Mouse (Mus musculus) liver, embryonic 12.5 days (tissue): ENCODE data around the gene Nrd1. TPM values are rescaled to one million over a fixed set of nuclear protein-coding genes. Genes with fewer than 3 reads are reported as not detected.

Experiments
- ATAC-seq: fragments of 200-750 bp; cut with Nextera tagmentation; 2 replicates; pipeline ENCODE4 v1.8.0; 2017; ENCODE audit warnings: moderate number of reproducible peaks, mild to moderate bottlenecking, moderate library complexity
- H3K27ac ChIP-seq: fragments of 300-500 bp; sonication (generic); 2 replicates; pipeline ENCODE4 v1.5.1; 2016; ENCODE audit warnings: mild to moderate bottlenecking
- H3K27me3 ChIP-seq: fragments of 300-500 bp; sonication (generic); replicated peaks from 2 replicates; pipeline ENCODE4 v1.6.1; 2016; ENCODE audit warnings: mild to moderate bottlenecking, moderate library complexity
- H3K36me3 ChIP-seq: fragments of 300-500 bp; sonication (generic); 2 replicates; pipeline ENCODE4 v1.6.1; 2016; ENCODE audit warnings: mild to moderate bottlenecking, moderate library complexity
- H3K4me1 ChIP-seq: fragments of 300-500 bp; sonication (generic); 2 replicates; pipeline ENCODE4 v1.6.1; 2016
- H3K4me2 ChIP-seq: fragments of 300-500 bp; sonication (generic); 2 replicates; pipeline ENCODE4 v1.6.1; 2016; ENCODE audit warnings: mild to moderate bottlenecking, moderate library complexity
- H3K4me3 ChIP-seq: fragments of 300-500 bp; sonication (generic); 2 replicates; pipeline ENCODE4 v1.5.1; 2016; ENCODE audit warnings: mild to moderate bottlenecking, moderate library complexity
- H3K9ac ChIP-seq: fragments of 300-500 bp; sonication (generic); 2 replicates; pipeline ENCODE4 v1.6.1; 2016; ENCODE audit warnings: mild to moderate bottlenecking, moderate library complexity
- H3K9me3 ChIP-seq: fragments of 300-500 bp; sonication (generic); replicated peaks from 2 replicates; pipeline ENCODE4 v1.6.1; 2016; ENCODE audit warnings: mild to moderate bottlenecking, moderate library complexity
- WGBS: fragments of 180-500 bp; shearing (Covaris S2); methylation state at CpG from one replicate; pipeline ENCODE4 v1.1.7; 2016; ENCODE audit not compliant: insufficient replicate concordance; 5-methylcytosine and 5-hydroxymethylcytosine counted together
- polyA plus RNA-seq: library from polyadenylated mRNA; unstranded; fragments of >200 nt; fragmentation: Nextera tagmentation; extraction: Ambion mirVana; gene quantifications from 2 replicates; pipeline ENCODE4 v1.2.1, GENCODE M21; 2016

Nrd1 gene
- polyA plus RNA-seq, 1 experiment from 2014 or later = 56.0 TPM

GRCm38 (mm10) chr4:108990032-108990431, 10.4 kb upstream of the Nrd1 start:
- H3K4me3 ChIP-seq = no peak overlapping the region
- peak; percentile 98 for ATAC-seq
- no peaks in the 10 kb centered on the region for H3K36me3 ChIP-seq
- no peaks in the 10 kb centered on the region for H3K9me3 ChIP-seq
- no peaks in the 10 kb centered on the region for H3K27me3 ChIP-seq
- H3K27ac ChIP-seq = peak overlapping the region; percentile 78
- peak overlapping the region; percentile 32 for H3K9ac ChIP-seq
- peak overlapping the region; percentile 55 for H3K4me2 ChIP-seq
- peaks cover 23% of the 10 kb centered on the region for H3K4me1 ChIP-seq

GRCm38 (mm10) chr4:108990571-108990970, 9.9 kb upstream of the Nrd1 start:
- Histone ChIP-seq H3K9me3 (no peaks in the 10 kb centered on the region), H3K4me2 (peak overlapping the region; percentile 55), H3K9ac (peak overlapping the region; percentile 32), H3K4me3 (no peak overlapping the region), H3K36me3 (no peaks in the 10 kb centered on the region), H3K27me3 (no peaks in the 10 kb centered on the region), H3K27ac (peak overlapping the region; percentile 78), H3K4me1 (peaks cover 23% of the 10 kb centered on the region)
- 80% methylated on average over 6 of the region's 6 CpGs for WGBS
- peak; percentile 43; the same call in 1 of the 2 replicates for ATAC-seq

GRCm38 (mm10) chr4:108991811-108992210, 8.6 kb upstream of the Nrd1 start:
- Histone ChIP-seq H3K27me3 (no peaks in the 10 kb centered on the region; the same call in 1 of the 2 replicates), H3K4me2 (no peak overlapping the region), H3K9me3 (no peaks in the 10 kb centered on the region), H3K36me3 (no peaks in the 10 kb centered on the region), H3K9ac (no peak overlapping the region), H3K27ac (no peak overlapping the region), H3K4me1 (peaks cover 23% of the 10 kb centered on the region), H3K4me3 (no peak overlapping the region)
- no peak for ATAC-seq

GRCm38 (mm10) chr4:108992978-108993377, 7.5 kb upstream of the Nrd1 start:
- no peak for ATAC-seq
- Histone ChIP-seq H3K4me1 (peaks cover 19% of the 10 kb centered on the region), H3K9ac (no peak overlapping the region), H3K36me3 (no peaks in the 10 kb centered on the region), H3K9me3 (no peaks in the 10 kb centered on the region), H3K4me3 (no peak overlapping the region), H3K27me3 (no peaks in the 10 kb centered on the region; the same call in 1 of the 2 replicates), H3K27ac (no peak overlapping the region), H3K4me2 (no peak overlapping the region)
- 51% methylated on average over 2 of the region's 2 CpGs for WGBS

GRCm38 (mm10) chr4:109000961-109001360, 506 bp downstream of the Nrd1 start:
- Histone ChIP-seq H3K27me3 (no peaks in the 10 kb centered on the region; the same call in 1 of the 2 replicates), H3K4me2 (peak overlapping the region; percentile 87), H3K4me1 (peaks cover 31% of the 10 kb centered on the region), H3K4me3 (peak overlapping the region; percentile 88), H3K9me3 (no peaks in the 10 kb centered on the region), H3K9ac (peak overlapping the region; percentile 83), H3K36me3 (peaks cover 15% of the 10 kb centered on the region), H3K27ac (peak overlapping the region; percentile 93)
- 0% methylated on average over 18 of the region's 18 CpGs for WGBS
- ATAC-seq = peak; percentile 41

- Histone ChIP-seq H3K36me3 (peaks cover 24% of the 10 kb centered on the region), H3K4me1 (peaks cover 5% of the 10 kb centered on the region; the same call in 1 of the 2 replicates), H3K9ac (no peak overlapping the region), H3K27ac (no peak overlapping the region), H3K27me3 (no peaks in the 10 kb centered on the region), H3K4me3 (no peak overlapping the region), H3K4me2 (no peak overlapping the region), H3K9me3 (no peaks in the 10 kb centered on the region)
- no peak for ATAC-seq
- WGBS = 78% methylated on average over 1 of the region's 1 CpGs
Measured at GRCm38 (mm10) chr4:109008046-109008445, 7.6 kb downstream of the Nrd1 start.

GRCm38 (mm10) chr4:109014091-109014490, 13.6 kb downstream of the Nrd1 start:
- Histone ChIP-seq H3K9me3 (no peaks in the 10 kb centered on the region), H3K27ac (no peak overlapping the region), H3K9ac (no peak overlapping the region), H3K27me3 (no peaks in the 10 kb centered on the region), H3K4me2 (no peak overlapping the region), H3K36me3 (peaks cover 36% of the 10 kb centered on the region), H3K4me3 (no peak overlapping the region), H3K4me1 (no peaks in the 10 kb centered on the region)
- WGBS = 87% methylated on average over 4 of the region's 4 CpGs
- ATAC-seq = no peak

GRCm38 (mm10) chr4:109017441-109017840, 17.0 kb downstream of the Nrd1 start:
- 83% methylated on average over 7 of the region's 7 CpGs for WGBS
- no peak for ATAC-seq

GRCm38 (mm10) chr4:109019301-109019700, 18.8 kb downstream of the Nrd1 start:
- H3K27me3 ChIP-seq = no peaks in the 10 kb centered on the region
- H3K9ac ChIP-seq = no peak overlapping the region
- peaks cover 48% of the 10 kb centered on the region for H3K36me3 ChIP-seq
- no peak overlapping the region for H3K4me3 ChIP-seq
- WGBS = 73% methylated on average over 4 of the region's 4 CpGs
- no peak overlapping the region for H3K27ac ChIP-seq
- H3K4me1 ChIP-seq = no peaks in the 10 kb centered on the region
- no peak overlapping the region for H3K4me2 ChIP-seq
- no peaks in the 10 kb centered on the region for H3K9me3 ChIP-seq
- ATAC-seq = no peak

More at GRCm38 (mm10) chr4:109017441-109017840, 17.0 kb downstream of the Nrd1 start:
- Histone ChIP-seq H3K4me3 (no peak overlapping the region), H3K9me3 (no peaks in the 10 kb centered on the region), H3K9ac (no peak overlapping the region), H3K36me3 (peaks cover 44% of the 10 kb centered on the region), H3K4me2 (no peak overlapping the region), H3K27ac (no peak overlapping the region), H3K4me1 (no peaks in the 10 kb centered on the region), H3K27me3 (no peaks in the 10 kb centered on the region)

GRCm38 (mm10) chr4:109021976-109022375, 21.5 kb downstream of the Nrd1 start:
- WGBS = 64% methylated on average over 1 of the region's 1 CpGs
- Histone ChIP-seq H3K27ac (no peak overlapping the region), H3K4me1 (no peaks in the 10 kb centered on the region)

GRCm38 (mm10) chr4:109025061-109025460, 24.6 kb downstream of the Nrd1 start:
- no peak overlapping the region for H3K4me2 ChIP-seq
- H3K9me3 ChIP-seq = no peaks in the 10 kb centered on the region
- H3K4me1 ChIP-seq = peaks cover 6% of the 10 kb centered on the region; the same call in 1 of the 2 replicates
- 68% methylated on average over 3 of the region's 3 CpGs for WGBS
- no peak for ATAC-seq
- no peaks in the 10 kb centered on the region for H3K27me3 ChIP-seq
- no peak overlapping the region for H3K9ac ChIP-seq
- H3K4me3 ChIP-seq = no peak overlapping the region
- no peak overlapping the region for H3K27ac ChIP-seq
- peaks cover 60% of the 10 kb centered on the region for H3K36me3 ChIP-seq

More at GRCm38 (mm10) chr4:109021976-109022375, 21.5 kb downstream of the Nrd1 start:
- no peak for ATAC-seq
- Histone ChIP-seq H3K27me3 (no peaks in the 10 kb centered on the region), H3K9ac (no peak overlapping the region), H3K9me3 (no peaks in the 10 kb centered on the region), H3K4me3 (no peak overlapping the region), H3K4me2 (no peak overlapping the region), H3K36me3 (peaks cover 60% of the 10 kb centered on the region)

GRCm38 (mm10) chr4:109026543-109026942, 26.1 kb downstream of the Nrd1 start:
- no peak overlapping the region for H3K27ac ChIP-seq
- peaks cover 7% of the 10 kb centered on the region; the same call in 1 of the 2 replicates for H3K4me1 ChIP-seq
- no peak overlapping the region for H3K9ac ChIP-seq
- H3K4me2 ChIP-seq = no peak overlapping the region
- H3K4me3 ChIP-seq = no peak overlapping the region
- no peaks in the 10 kb centered on the region for H3K9me3 ChIP-seq
- no peaks in the 10 kb centered on the region for H3K27me3 ChIP-seq
- peaks cover 71% of the 10 kb centered on the region for H3K36me3 ChIP-seq
- ATAC-seq = no peak
- 93% methylated on average over 3 of the region's 3 CpGs for WGBS

GRCm38 (mm10) chr4:109029857-109030256, 29.4 kb downstream of the Nrd1 start:
- Histone ChIP-seq H3K36me3 (peaks cover 80% of the 10 kb centered on the region), H3K4me3 (no peak overlapping the region)

More at GRCm38 (mm10) chr4:109029857-109030256, 29.4 kb downstream of the Nrd1 start:
- H3K4me2 ChIP-seq = no peak overlapping the region
- no peaks in the 10 kb centered on the region for H3K9me3 ChIP-seq
- H3K9ac ChIP-seq = no peak overlapping the region
- ATAC-seq = no peak
- H3K27ac ChIP-seq = no peak overlapping the region
- WGBS = 84% methylated on average over 2 of the region's 2 CpGs
- no peaks in the 10 kb centered on the region for H3K27me3 ChIP-seq
- H3K4me1 ChIP-seq = peaks cover 7% of the 10 kb centered on the region; the same call in 1 of the 2 replicates
